Mouse (Mus musculus): ENCODE measurements at regions not wholly inside any gene's neighbourhood (a gene's known extent, or its start where the extent isn't known, plus 50 kb on each side); places are given as distances from the start of the nearest gene placed in this dataset.
A peak's percentile ranks its signal among the peaks of the same experiment; 100 is the strongest.

DNA sequence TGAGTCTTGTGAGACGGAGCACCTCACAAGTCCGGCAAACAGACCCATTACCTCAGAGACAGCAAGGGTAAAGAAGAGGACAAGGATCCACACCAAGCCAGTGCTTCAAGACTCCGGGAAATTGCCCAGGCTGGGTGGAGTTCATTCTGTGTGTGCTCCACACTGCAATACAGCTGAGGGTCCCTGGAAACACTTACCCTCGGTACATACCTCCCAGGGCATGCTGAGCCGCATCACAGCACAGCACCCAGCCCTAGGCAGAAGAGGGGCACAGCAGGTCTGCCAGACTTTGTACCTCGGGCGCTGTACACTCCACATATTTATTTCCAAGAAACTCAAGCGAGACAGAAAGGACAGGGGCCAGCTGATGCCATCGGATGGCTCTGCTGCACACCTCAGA lies 54.5 kb upstream of the Cmc1 start:
- no peaks in the 10 kb centered on the region for H3K9me3 ChIP-seq (replicated peaks; ENCODE audit: control insufficient read depth, low read length)
- no peak for ATAC-seq
- WGBS, result 92% methylated on average over 9 of the region's 9 CpGs

DNA sequence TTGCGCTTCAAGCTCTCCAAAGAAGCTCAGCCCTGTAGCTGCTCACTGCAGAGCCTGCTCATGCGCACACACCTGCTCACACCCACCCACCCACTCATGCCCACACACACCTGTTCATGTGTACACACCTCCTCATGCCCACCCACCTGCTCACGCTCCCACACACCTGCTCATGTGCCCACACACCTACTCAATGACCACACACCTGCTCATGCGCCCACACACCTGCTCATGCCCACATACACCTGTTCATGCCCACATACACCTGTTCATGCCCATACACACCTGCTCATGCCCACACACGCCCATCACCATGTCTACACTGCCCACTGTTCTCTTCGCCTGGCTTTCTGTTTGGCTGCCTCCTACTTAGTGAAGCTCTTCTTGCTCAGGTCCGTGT lies 56.5 kb upstream of the Cmc1 start:
- Histone ChIP-seq H3K36me3 (ENCODE audit: control insufficient read depth, insufficient read depth, low read length) (no peaks in the 10 kb centered on the region), H3K9ac (ENCODE audit: low read length) (no peak overlapping the region), H3K9me3 (replicated peaks; ENCODE audit: control insufficient read depth, low read length) (no peaks in the 10 kb centered on the region), H3K27ac (ENCODE audit: low read depth, low read length) (no peak overlapping the region), H3K4me2 (ENCODE audit: low read length) (no peak overlapping the region), H3K27me3 (replicated peaks; ENCODE audit: control insufficient read depth, insufficient read depth, low read length) (no peaks in the 10 kb centered on the region), H3K4me3 (ENCODE audit: low read depth, low read length) (no peak overlapping the region), H3K4me1 (ENCODE audit: control insufficient read depth, insufficient read depth, low read length) (no peaks in the 10 kb centered on the region)
- DNase-seq (ENCODE audit: low spot score) (no peak), ATAC-seq (no peak)
- whole genome bisulfite sequencing, result 93% methylated on average over 7 of the region's 7 CpGs

More for the DNA sequence above, 54.5 kb upstream of the Cmc1 start:
- no peak for DNase-seq (ENCODE audit: low spot score)
- Histone ChIP-seq H3K4me3 (ENCODE audit: low read depth, low read length) (no peak overlapping the region), H3K27ac (ENCODE audit: low read depth, low read length) (no peak overlapping the region), H3K27me3 (replicated peaks; ENCODE audit: control insufficient read depth, insufficient read depth, low read length) (no peaks in the 10 kb centered on the region), H3K36me3 (ENCODE audit: control insufficient read depth, insufficient read depth, low read length) (no peaks in the 10 kb centered on the region), H3K9ac (ENCODE audit: low read length) (no peak overlapping the region), H3K4me2 (ENCODE audit: low read length) (no peak overlapping the region), H3K4me1 (ENCODE audit: control insufficient read depth, insufficient read depth, low read length) (no peaks in the 10 kb centered on the region)

DNA sequence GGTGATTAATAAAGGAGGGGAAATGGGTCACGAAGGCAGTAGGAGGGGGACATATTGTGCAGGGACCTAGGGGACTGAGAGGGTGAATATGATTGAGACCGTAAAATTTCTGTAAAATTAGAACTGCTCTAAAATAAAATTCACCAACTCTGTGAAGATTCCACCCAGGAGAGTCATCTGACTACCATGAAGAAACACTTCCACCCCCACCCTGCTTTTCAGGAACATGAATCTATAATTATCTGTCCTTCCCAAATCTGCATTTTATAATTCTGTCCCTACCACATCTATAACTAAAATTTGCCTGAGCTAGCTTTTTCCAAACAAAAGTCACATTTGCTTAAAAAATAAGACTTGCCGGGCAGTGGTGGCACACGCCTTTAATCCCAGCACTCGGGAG lies 69.7 kb upstream of the Cmc1 start:
- H3K4me2 ChIP-seq (ENCODE audit: low read length), result no peak overlapping the region
- DNase-seq (ENCODE audit: low spot score), result no peak
- H3K4me3 ChIP-seq (ENCODE audit: low read depth, low read length), result no peak overlapping the region
- peaks cover 3% of the 10 kb centered on the region; the same call in 1 of the 2 replicates for H3K9me3 ChIP-seq (replicated peaks; ENCODE audit: control insufficient read depth, low read length)
- WGBS, result 95% methylated on average over 5 of the region's 5 CpGs
- ATAC-seq, result no peak
- H3K4me1 ChIP-seq (ENCODE audit: control insufficient read depth, insufficient read depth, low read length), result no peaks in the 10 kb centered on the region
- H3K9ac ChIP-seq (ENCODE audit: low read length), result no peak overlapping the region
- no peaks in the 10 kb centered on the region for H3K27me3 ChIP-seq (replicated peaks; ENCODE audit: control insufficient read depth, insufficient read depth, low read length)
- H3K27ac ChIP-seq (ENCODE audit: low read depth, low read length), result no peak overlapping the region
- H3K36me3 ChIP-seq (ENCODE audit: control insufficient read depth, insufficient read depth, low read length), result no peaks in the 10 kb centered on the region

DNA sequence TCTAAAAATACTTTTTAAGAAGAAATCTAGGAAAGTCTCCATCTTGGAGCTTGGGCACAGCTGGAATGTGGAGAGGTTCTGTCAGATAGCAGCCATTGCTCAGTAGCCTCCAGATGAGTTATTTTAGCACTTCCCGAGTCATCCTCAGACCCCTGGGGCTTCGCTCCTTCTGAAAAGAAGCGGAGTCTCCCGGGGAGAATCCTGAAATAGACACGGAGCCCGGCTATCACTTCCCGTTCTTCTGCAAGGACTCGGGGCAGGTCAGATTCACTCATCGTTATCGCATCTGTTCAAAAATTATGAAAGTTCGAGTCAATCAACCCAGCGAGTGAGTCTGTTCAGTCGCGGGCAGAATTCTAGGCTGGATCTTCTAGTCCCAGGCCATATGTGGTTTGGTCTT lies 71.2 kb upstream of the Cmc1 start:
- Histone ChIP-seq H3K36me3 (ENCODE audit: control insufficient read depth, insufficient read depth, low read length) (no peaks in the 10 kb centered on the region), H3K4me2 (ENCODE audit: low read length) (no peak overlapping the region), H3K9ac (ENCODE audit: low read length) (no peak overlapping the region), H3K9me3 (replicated peaks; ENCODE audit: control insufficient read depth, low read length) (no peaks in the 10 kb centered on the region), H3K27ac (ENCODE audit: low read depth, low read length) (no peak overlapping the region), H3K27me3 (replicated peaks; ENCODE audit: control insufficient read depth, insufficient read depth, low read length) (no peaks in the 10 kb centered on the region), H3K4me1 (ENCODE audit: control insufficient read depth, insufficient read depth, low read length) (no peaks in the 10 kb centered on the region), H3K4me3 (ENCODE audit: low read depth, low read length) (no peak overlapping the region)
- DNase-seq (ENCODE audit: low spot score) (no peak), ATAC-seq (no peak)
- 88% methylated on average over 14 of the region's 14 CpGs for WGBS

DNA sequence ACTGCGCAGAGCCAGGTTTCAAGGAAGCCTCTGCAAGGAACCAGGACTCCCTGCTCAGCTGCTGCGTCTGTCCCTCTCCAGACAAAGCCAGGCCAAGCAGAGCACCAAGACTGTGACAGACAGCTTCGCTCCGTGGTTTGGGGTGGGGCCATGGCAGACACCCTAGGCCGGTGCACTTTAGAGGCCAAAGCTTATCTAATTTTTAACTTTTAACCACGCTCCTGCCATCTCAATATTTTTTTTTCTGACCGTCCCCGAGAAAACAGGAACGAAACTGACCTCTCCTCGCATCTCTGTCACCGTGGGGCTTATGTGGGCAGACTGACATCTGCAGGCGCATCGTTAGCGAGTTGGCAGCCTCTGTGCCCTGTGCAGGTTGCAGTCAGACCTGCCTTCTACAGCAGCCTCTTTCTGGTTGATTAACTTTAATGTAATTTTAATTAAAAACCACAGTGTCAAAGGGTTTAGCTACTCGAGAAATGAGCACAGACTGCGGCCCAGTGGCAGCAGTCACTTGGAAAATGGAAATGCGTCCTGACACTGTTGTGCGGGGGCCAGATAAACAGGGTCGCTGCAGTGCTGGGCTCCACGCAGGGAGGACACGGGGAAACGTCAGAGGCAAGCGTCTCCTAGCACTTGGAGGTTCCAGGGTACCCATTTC lies 77.6 kb upstream of the Cmc1 start:
- Histone ChIP-seq H3K9ac (ENCODE audit: low read length) (peak overlapping the region; percentile 25), H3K27ac (ENCODE audit: low read depth, low read length) (peak overlapping the region; percentile 34), H3K36me3 (ENCODE audit: control insufficient read depth, insufficient read depth, low read length) (no peaks in the 10 kb centered on the region), H3K27me3 (replicated peaks; ENCODE audit: control insufficient read depth, insufficient read depth, low read length) (no peaks in the 10 kb centered on the region), H3K9me3 (replicated peaks; ENCODE audit: control insufficient read depth, low read length) (no peaks in the 10 kb centered on the region), H3K4me3 (ENCODE audit: low read depth, low read length) (no peak overlapping the region), H3K4me2 (ENCODE audit: low read length) (peak overlapping the region; percentile 3; the same call in 1 of the 2 replicates), H3K4me1 (ENCODE audit: control insufficient read depth, insufficient read depth, low read length) (peaks cover 23% of the 10 kb centered on the region)
- DNase-seq (ENCODE audit: low spot score) (peak; percentile 69), ATAC-seq (peak; percentile 75)
- WGBS, result 23% methylated on average over 23 of the region's 23 CpGs

DNA sequence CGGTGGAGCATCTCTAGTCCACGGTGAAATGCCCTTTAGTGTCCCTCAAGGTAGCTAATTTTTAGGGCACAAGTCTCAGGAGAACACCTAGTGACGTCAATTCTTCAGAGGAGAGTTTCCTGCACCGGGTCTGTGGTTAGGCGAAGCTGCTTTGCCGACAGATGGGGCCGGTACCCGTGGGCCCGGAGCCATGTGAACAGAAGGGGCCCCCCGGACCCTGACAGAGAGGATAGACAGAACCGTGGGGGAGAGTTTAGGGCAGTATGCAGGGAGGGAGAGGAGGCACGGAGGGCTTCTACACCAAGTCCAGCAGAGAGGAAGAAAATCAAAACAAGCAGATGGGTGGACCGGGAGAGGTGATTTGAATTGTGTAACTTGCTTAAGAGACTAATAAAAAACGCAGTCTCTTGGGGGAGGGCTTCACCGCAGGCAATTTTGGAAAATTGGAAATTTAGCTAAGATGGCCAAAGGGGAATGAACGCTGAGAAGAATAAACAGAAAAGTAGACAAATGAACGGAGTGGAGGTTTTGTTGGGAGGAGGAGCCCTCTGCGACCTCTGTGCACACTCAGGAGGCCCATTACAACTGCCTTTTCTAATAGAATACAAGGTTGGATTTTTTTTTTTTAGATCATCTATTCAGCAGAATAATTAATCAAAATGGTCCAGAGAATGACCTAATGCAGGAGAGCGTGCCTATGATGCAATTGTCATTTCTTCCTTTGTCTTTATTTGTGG lies 78.9 kb upstream of the Cmc1 start:
- 0 out of 2 replicates have a peak overlapping the region, but pooled peaks have one; percentile 10 for H3K4me2 ChIP-seq (ENCODE audit: low read length)
- H3K27ac ChIP-seq (ENCODE audit: low read depth, low read length), result peak overlapping the region; percentile 61

DNA sequence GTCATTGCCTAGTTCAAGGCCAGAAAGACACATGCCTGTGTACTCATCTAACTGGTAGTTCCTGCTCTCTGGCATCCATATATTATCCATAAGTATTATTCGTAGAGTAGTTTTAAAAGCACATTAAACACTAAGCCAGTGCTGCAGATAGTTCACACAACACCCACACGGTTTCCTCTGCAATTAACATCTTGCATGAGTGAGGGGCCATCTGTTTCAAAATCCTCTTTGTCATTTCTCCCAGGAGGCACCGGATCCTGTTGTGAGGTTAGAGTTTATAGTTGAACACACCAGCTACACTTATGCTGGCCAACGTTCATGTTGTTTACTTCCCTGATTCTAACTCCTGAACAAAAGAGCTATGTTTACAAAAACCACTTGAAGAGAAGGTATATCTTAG lies 90.7 kb upstream of the Cmc1 start:
- H3K27me3 ChIP-seq (replicated peaks; ENCODE audit: control insufficient read depth, insufficient read depth, low read length), result no peaks in the 10 kb centered on the region
- H3K4me2 ChIP-seq (ENCODE audit: low read length), result no peak overlapping the region
- H3K36me3 ChIP-seq (ENCODE audit: control insufficient read depth, insufficient read depth, low read length), result no peaks in the 10 kb centered on the region
- no peaks in the 10 kb centered on the region for H3K9me3 ChIP-seq (replicated peaks; ENCODE audit: control insufficient read depth, low read length)
- H3K4me1 ChIP-seq (ENCODE audit: control insufficient read depth, insufficient read depth, low read length), result no peaks in the 10 kb centered on the region
- H3K27ac ChIP-seq (ENCODE audit: low read depth, low read length), result no peak overlapping the region; the same call in 1 of the 2 replicates
- H3K9ac ChIP-seq (ENCODE audit: low read length), result no peak overlapping the region
- peak; percentile 59 for DNase-seq (ENCODE audit: low spot score)
- 53% methylated on average over 4 of the region's 4 CpGs for WGBS
- H3K4me3 ChIP-seq (ENCODE audit: low read depth, low read length), result no peak overlapping the region
- no peak for ATAC-seq

More for the DNA sequence above, 78.9 kb upstream of the Cmc1 start:
- Histone ChIP-seq H3K4me1 (ENCODE audit: control insufficient read depth, insufficient read depth, low read length) (peaks cover 23% of the 10 kb centered on the region), H3K9me3 (replicated peaks; ENCODE audit: control insufficient read depth, low read length) (no peaks in the 10 kb centered on the region), H3K36me3 (ENCODE audit: control insufficient read depth, insufficient read depth, low read length) (no peaks in the 10 kb centered on the region), H3K4me3 (ENCODE audit: low read depth, low read length) (no peak overlapping the region), H3K9ac (ENCODE audit: low read length) (peak overlapping the region; percentile 30; the same call in 1 of the 2 replicates), H3K27me3 (replicated peaks; ENCODE audit: control insufficient read depth, insufficient read depth, low read length) (no peaks in the 10 kb centered on the region)
- DNase-seq (ENCODE audit: low spot score) (peak; percentile 79), ATAC-seq (peak; percentile 88)
- 32% methylated on average over 19 of the region's 19 CpGs for WGBS

DNA sequence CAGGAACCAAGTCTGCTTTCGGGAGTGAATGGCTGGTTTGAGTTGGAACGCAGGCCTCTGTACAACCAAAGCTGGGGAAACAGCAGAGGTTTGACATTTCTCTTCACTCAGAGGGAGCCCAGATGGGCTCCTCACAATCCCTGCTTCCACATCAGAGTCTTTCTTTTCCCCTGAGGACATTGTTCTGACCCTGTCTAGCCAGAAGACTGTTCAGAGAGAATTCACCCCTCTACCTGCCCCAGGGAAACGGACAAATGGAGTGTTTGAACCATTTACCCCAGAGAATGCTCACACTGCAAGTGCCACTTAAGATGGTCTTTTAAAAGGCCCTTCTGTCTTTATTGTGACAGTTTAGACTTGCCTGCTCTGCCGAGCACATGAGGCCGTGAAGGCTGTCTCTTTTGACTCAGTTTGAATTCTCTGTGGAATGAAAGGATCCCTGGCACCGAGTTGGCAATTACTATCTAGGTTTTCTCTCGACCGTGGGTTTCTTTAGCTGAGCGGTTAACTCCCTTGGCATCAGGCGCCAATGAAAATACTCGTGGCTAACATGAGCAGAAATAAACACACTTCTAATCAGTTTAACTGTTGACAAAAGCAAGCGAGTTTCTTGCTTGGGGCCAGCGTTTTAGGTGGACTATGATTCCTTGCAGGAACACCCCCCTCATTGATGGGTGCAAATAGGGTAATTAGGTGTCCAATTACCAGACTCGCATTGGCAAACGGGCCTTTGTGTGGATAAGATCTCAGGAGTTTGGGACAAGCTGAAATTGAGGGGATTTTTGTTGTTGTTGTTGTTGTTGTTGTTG lies 97.0 kb upstream of the Cmc1 start:
- no peaks in the 10 kb centered on the region for H3K36me3 ChIP-seq (ENCODE audit: control insufficient read depth, insufficient read depth, low read length)
- DNase-seq (ENCODE audit: low spot score) (peak; percentile 90), ATAC-seq (peak; percentile 91)
- 6% methylated on average over 15 of the region's 15 CpGs for WGBS
- H3K4me3 ChIP-seq (ENCODE audit: low read depth, low read length), result no peak overlapping the region
- H3K9me3 ChIP-seq (replicated peaks; ENCODE audit: control insufficient read depth, low read length), result no peaks in the 10 kb centered on the region
- H3K9ac ChIP-seq (ENCODE audit: low read length), result no peak overlapping the region
- no peaks in the 10 kb centered on the region for H3K27me3 ChIP-seq (replicated peaks; ENCODE audit: control insufficient read depth, insufficient read depth, low read length)
- H3K27ac ChIP-seq (ENCODE audit: low read depth, low read length), result peak overlapping the region; percentile 17
- peaks cover 14% of the 10 kb centered on the region for H3K4me1 ChIP-seq (ENCODE audit: control insufficient read depth, insufficient read depth, low read length)
- H3K4me2 ChIP-seq (ENCODE audit: low read length), result peak overlapping the region; percentile 24

Data from forebrain, embryonic 14.5 days (tissue).